Mouse (Mus musculus) limb, embryonic 14.5 days (tissue): Measurements from ENCODE around the gene Zfp536. TPM values are rescaled to one million over a fixed set of nuclear protein-coding genes. Genes with fewer than 3 reads are reported as not detected.

Experiments
- ATAC-seq: fragments of 200-750 bp; cut with Nextera tagmentation; 2 replicates; pipeline ENCODE4 v1.8.0; 2017; ENCODE audit warnings: low read depth, moderate number of reproducible peaks, moderate TSS enrichment; ENCODE audit not compliant: low FRiP score
- DNase-seq: peaks from one replicate; pipeline ENCODE4 v3.0.0-alpha.2; 2015; ENCODE audit warnings: low spot score
- H3K27ac ChIP-seq: fragments of 300-500 bp; sonication (generic); replicated peaks from 2 replicates; pipeline ENCODE4 v1.5.1; 2014; ENCODE audit warnings: low read depth, mild to moderate bottlenecking, low read length, moderate library complexity, mixed read lengths
- H3K27me3 ChIP-seq: fragments of 300-500 bp; sonication (generic); 2 replicates; pipeline ENCODE4 v1.6.1; 2014; ENCODE audit warnings: low read length, mixed read lengths; ENCODE audit not compliant: control insufficient read depth, insufficient read depth
- H3K36me3 ChIP-seq: fragments of 300-500 bp; sonication (generic); 2 replicates; pipeline ENCODE4 v1.6.1; 2014; ENCODE audit warnings: mild to moderate bottlenecking, low read length, moderate library complexity, mixed read lengths; ENCODE audit not compliant: control insufficient read depth, insufficient read depth
- H3K4me1 ChIP-seq: fragments of 300-500 bp; sonication (generic); 2 replicates; pipeline ENCODE4 v1.6.1; 2014; ENCODE audit warnings: antibody characterized with exemption, low read length, mixed read lengths; ENCODE audit not compliant: control insufficient read depth, insufficient read depth
- H3K4me2 ChIP-seq: fragments of 300-500 bp; sonication (generic); replicated peaks from 2 replicates; pipeline ENCODE4 v1.6.1; 2014; ENCODE audit warnings: low read depth, mild to moderate bottlenecking, low read length, moderate library complexity; ENCODE audit not compliant: severe bottlenecking
- H3K4me3 ChIP-seq: fragments of 300-500 bp; sonication (generic); replicated peaks from 2 replicates; pipeline ENCODE4 v1.5.1; 2014; ENCODE audit warnings: low read length
- H3K9ac ChIP-seq: fragments of 300-500 bp; sonication (generic); 2 replicates; pipeline ENCODE4 v1.6.1; 2014; ENCODE audit warnings: mild to moderate bottlenecking, low read depth, low read length, moderate library complexity; ENCODE audit not compliant: severe bottlenecking
- H3K9me3 ChIP-seq: fragments of 300-500 bp; sonication (generic); 2 replicates; pipeline ENCODE4 v1.6.1; 2016; ENCODE audit warnings: low read length; ENCODE audit not compliant: control insufficient read depth
- POLR2A ChIP-seq: fragments of 200-500 bp; IDR thresholded peaks from 2 replicates; pipeline ENCODE4 v1.8.0; 2012; ENCODE audit warnings: inconsistent platforms, mild to moderate bottlenecking, moderate library complexity, borderline replicate concordance; ENCODE audit not compliant: insufficient read depth, insufficient read length; ENCODE audit errors: extremely low read depth
- WGBS: fragments of 180-500 bp; shearing (Covaris S2); extraction: QIAGEN DNeasy Blood & Tissue Kit; methylation state at CpG from one replicate; pipeline ENCODE4 v1.1.7; 2014; 5-methylcytosine and 5-hydroxymethylcytosine counted together
- polyA plus RNA-seq, 2 experiments: library from polyadenylated mRNA; depleted of rRNA in 1 of 2; stranded (reverse) in 1 of 2; unstranded in 1 of 2; fragments of >200 nt; fragmentation: Nextera tagmentation in 1 of 2; extraction: Ambion mirVana in 1 of 2; gene quantifications; 2 replicates each; pipeline versions ENCODE4 v1.2.1 to v1.2.3; 2012 to 2014

Gene Zfp536
- polyA plus RNA-seq, 2 experiments, result 3.8 to 6.5 TPM

DNA sequence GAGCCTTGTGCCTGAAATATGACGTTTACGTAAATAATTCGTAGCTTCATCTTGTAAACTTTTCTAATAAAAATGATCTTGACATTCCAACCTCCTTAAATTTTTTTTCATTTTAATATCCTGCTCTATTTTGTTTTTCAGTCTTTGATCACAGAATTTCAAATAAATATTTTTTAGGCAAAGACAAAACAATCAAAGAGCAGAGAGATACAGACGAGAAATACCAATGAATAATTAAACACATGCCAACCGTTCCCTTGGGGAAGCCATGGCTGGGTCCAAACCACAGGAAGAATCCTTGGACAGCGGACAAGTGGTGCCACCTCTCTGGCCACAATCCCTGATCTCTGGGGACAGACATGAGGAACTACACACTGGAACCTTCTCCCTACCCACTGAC is 38.3 kb downstream of the Zfp536 start:
- Histone ChIP-seq H3K27ac (no peak overlapping the region), H3K4me1 (no peaks in the 10 kb centered on the region), H3K9me3 (no peaks in the 10 kb centered on the region), H3K4me3 (no peak overlapping the region), H3K9ac (no peak overlapping the region), H3K36me3 (no peaks in the 10 kb centered on the region), H3K27me3 (no peaks in the 10 kb centered on the region), H3K4me2 (no peak overlapping the region)
- DNase-seq, result no peak
- no peak for TF ChIP-seq POLR2A
- ATAC-seq, result no peak
- 60% methylated on average over 6 of the region's 6 CpGs for WGBS

DNA sequence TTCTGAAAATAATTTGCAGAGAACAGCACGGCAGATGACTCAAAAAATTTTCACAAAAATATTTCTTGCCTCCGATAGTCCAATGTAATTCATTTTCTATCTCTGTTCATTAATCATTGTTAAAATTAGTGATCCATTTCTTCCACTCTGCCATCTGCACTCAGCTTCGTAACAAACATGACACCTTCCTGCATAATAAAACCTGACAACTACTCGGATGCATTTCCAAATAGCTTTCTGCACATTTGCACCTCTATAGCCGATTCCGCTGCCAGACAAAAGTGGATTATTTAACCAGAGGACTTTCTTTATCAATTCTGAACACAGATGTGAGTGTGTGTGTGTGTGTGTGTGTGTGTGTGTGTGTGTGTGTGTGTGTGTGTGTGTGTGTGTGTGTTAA is 38.9 kb downstream of the Zfp536 start:
- no peak for TF ChIP-seq POLR2A
- Histone ChIP-seq H3K36me3 (no peaks in the 10 kb centered on the region), H3K4me1 (no peaks in the 10 kb centered on the region), H3K4me2 (no peak overlapping the region), H3K9ac (no peak overlapping the region), H3K27me3 (no peaks in the 10 kb centered on the region), H3K9me3 (no peaks in the 10 kb centered on the region), H3K27ac (no peak overlapping the region), H3K4me3 (no peak overlapping the region)
- ATAC-seq (no peak), DNase-seq (no peak)
- 75% methylated on average over 6 of the region's 6 CpGs for WGBS

DNA sequence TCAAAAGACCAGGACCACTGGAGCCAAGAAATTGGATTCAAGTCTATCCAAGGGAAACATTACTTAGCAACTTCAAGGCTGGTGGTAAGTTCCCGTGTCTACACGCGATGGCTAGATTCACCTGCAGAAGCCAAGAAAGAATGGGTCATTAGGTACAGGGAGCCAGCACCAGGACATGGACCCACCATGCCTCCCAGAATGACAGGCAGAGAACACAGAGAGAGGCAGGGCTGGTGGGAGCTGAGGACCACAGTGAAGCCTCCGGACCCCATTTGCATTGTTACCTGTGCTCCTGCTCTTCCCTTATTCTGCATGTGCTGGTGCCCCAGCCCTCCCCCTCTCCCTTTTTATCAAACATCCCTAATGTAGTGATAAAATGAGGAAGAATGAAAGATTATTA is 39.4 kb downstream of the Zfp536 start:
- H3K27me3 ChIP-seq, result no peaks in the 10 kb centered on the region
- H3K36me3 ChIP-seq, result no peaks in the 10 kb centered on the region
- H3K4me3 ChIP-seq, result no peak overlapping the region
- DNase-seq (no peak), ATAC-seq (no peak)
- WGBS, result 88% methylated on average over 4 of the region's 4 CpGs
- H3K9me3 ChIP-seq, result no peaks in the 10 kb centered on the region
- no peaks in the 10 kb centered on the region for H3K4me1 ChIP-seq
- no peak overlapping the region for H3K4me2 ChIP-seq
- H3K27ac ChIP-seq, result no peak overlapping the region
- TF ChIP-seq POLR2A, result no peak
- H3K9ac ChIP-seq, result no peak overlapping the region

DNA sequence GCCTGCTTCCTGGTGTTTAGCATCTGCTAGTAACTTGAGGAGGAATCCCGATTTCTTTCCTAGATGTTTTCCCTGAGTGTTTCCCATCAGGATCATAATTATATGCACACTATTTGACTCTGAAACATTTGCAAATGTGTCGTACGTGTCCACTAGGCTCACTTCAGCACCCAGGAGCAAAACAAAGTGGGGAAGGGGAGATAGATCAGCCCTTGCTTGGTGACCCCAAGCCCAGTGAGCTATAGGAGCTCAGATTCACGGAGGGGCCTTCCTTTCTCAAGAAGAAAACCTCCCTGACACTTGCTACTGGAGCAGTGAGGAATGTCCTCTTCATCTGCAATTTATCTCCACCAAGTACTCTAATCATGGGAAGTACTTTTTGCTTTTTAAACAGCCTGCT is 40.7 kb downstream of the Zfp536 start:
- Histone ChIP-seq H3K27me3 (no peaks in the 10 kb centered on the region), H3K4me1 (no peaks in the 10 kb centered on the region), H3K4me2 (no peak overlapping the region), H3K9ac (no peak overlapping the region), H3K4me3 (no peak overlapping the region), H3K9me3 (no peaks in the 10 kb centered on the region), H3K36me3 (no peaks in the 10 kb centered on the region), H3K27ac (no peak overlapping the region)
- TF ChIP-seq POLR2A, result no peak
- ATAC-seq (no peak), DNase-seq (no peak)
- 68% methylated on average over 4 of the region's 4 CpGs for WGBS

DNA sequence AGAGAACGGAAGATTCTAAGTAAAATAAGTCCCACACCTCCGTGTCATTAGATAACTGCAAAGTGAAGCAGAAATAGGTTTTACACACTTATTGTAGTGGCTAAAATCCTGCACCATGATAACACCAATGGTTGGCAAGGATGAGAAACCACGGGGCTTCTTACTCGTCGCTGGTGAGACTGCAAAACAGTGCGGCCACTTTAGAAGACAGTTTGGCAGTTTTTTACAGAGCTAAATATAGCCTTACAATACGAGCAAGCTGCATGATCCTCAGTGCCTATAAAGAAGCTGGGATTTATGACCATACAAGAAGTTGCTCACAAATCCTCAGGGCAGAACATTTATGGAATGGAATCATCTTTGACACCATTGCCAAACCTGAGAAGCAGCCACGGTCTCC is 45.7 kb downstream of the Zfp536 start:
- Histone ChIP-seq H3K4me3 (no peak overlapping the region), H3K36me3 (no peaks in the 10 kb centered on the region), H3K27me3 (no peaks in the 10 kb centered on the region), H3K4me1 (no peaks in the 10 kb centered on the region), H3K4me2 (no peak overlapping the region), H3K27ac (no peak overlapping the region), H3K9me3 (no peaks in the 10 kb centered on the region), H3K9ac (no peak overlapping the region)
- DNase-seq (no peak), ATAC-seq (no peak)
- no peak for TF ChIP-seq POLR2A
- 63% methylated on average over 8 of the region's 8 CpGs for WGBS

DNA sequence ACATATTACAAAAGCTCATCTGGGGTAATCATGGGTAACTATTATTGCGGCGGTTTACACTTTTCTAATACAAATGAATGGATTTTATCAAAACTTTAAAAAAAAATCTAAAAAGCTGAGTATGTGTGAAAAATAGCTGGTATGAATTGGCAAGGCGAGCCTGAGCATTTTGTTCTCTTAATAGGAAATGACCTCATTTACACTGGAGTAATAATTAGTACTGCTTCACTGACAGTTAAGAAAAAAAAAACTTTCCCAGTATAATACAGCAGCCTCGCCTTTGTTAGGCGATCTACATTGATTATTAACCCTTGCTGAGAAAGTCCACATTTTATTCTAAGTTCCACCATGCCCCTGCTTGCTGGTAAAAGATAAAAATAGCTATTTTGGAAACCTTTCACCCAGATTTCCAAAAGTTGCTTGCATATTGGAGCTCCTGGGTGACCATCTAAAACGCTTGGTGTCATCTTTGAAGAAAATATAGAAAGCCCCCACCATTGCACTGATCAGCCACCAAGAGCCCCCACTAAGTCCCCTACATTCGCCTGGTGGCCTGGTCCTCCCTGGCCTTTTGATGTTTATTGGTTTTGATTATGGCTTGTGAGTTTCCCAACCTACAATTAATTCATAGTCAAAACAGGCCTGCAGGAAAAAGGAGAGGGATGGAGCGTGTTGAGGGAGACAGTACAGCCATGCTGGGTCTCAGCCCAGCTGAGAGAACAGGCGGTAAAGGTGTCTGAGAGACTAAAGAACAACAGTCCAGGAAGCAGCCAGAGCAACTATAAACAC is 49.2 kb downstream of the Zfp536 start:
- no peak for DNase-seq
- no peak for ATAC-seq
- WGBS, result 58% methylated on average over 9 of the region's 9 CpGs
- Histone ChIP-seq H3K36me3 (no peaks in the 10 kb centered on the region), H3K4me3 (no peak overlapping the region), H3K9ac (no peak overlapping the region), H3K27ac (no peak overlapping the region), H3K27me3 (no peaks in the 10 kb centered on the region), H3K4me2 (no peak overlapping the region), H3K9me3 (no peaks in the 10 kb centered on the region), H3K4me1 (no peaks in the 10 kb centered on the region)
- no peak for TF ChIP-seq POLR2A
